Mouse (Mus musculus) ES-E14 (cell line): ENCODE measurements around the gene Dnajb14. TPM values are rescaled to one million over a fixed set of nuclear protein-coding genes. Genes with fewer than 3 reads are reported as not detected.

ENCODE experiments used
- DNase-seq: peaks from one replicate; pipeline ENCODE4 v3.0.0-alpha.2; 2013; ENCODE audit warnings: low read depth, low spot score
- H3K27ac ChIP-seq: 2 replicates; pipeline ENCODE4 v1.5.1; 2012; ENCODE audit warnings: low read depth, mild to moderate bottlenecking, low read length, moderate library complexity, mixed read lengths; ENCODE audit not compliant: poor library complexity, insufficient read depth, severe bottlenecking
- H3K36me3 ChIP-seq: 2 replicates; pipeline ENCODE4 v1.6.1; 2012; ENCODE audit warnings: mild to moderate bottlenecking, low read length, moderate library complexity, mixed read lengths; ENCODE audit not compliant: control insufficient read depth, poor library complexity, insufficient read depth, severe bottlenecking
- H3K4me1 ChIP-seq, 2 experiments: fragments of 150-350 bp in 1 of 2; sonication (generic) in 1 of 2; 2 replicates each; pipeline ENCODE4 v1.6.1; 2012; ENCODE audit warnings: low read length in 2 of 2, mild to moderate bottlenecking in 1 of 2, mixed read lengths in 1 of 2; ENCODE audit not compliant: control insufficient read depth in 2 of 2, insufficient read depth in 2 of 2, poor library complexity in 1 of 2
- H3K4me3 ChIP-seq, 2 experiments: fragments of 150-350 bp in 1 of 2; sonication (generic) in 1 of 2; 2 replicates each; pipeline ENCODE4 v1.5.1; 2012; ENCODE audit warnings: low read length in 2 of 2, low read depth in 1 of 2, mild to moderate bottlenecking in 1 of 2, mixed read lengths in 1 of 2; ENCODE audit not compliant: insufficient read depth in 1 of 2, poor library complexity in 1 of 2, severe bottlenecking in 1 of 2
- H3K9ac ChIP-seq: 2 replicates; pipeline ENCODE4 v1.6.1; 2012; ENCODE audit warnings: low read depth, mild to moderate bottlenecking, low read length, mixed read lengths; ENCODE audit not compliant: poor library complexity, insufficient read depth, severe bottlenecking
- H3K9me3 ChIP-seq: fragments of 150-350 bp; sonication (generic); 2 replicates; pipeline ENCODE4 v1.6.1; 2012; ENCODE audit warnings: low read depth, mild to moderate bottlenecking, low read length; ENCODE audit not compliant: control insufficient read depth, insufficient read depth
- CHD2 ChIP-seq: IDR thresholded peaks from 2 replicates; pipeline ENCODE4 v1.6.1; 2014; ENCODE audit warnings: mild to moderate bottlenecking, low read depth, low read length, inconsistent platforms
- HCFC1 ChIP-seq: IDR thresholded peaks from 2 replicates; pipeline ENCODE4 v1.6.1; 2012; ENCODE audit warnings: low read length, inconsistent platforms, borderline replicate concordance; ENCODE audit not compliant: insufficient read depth
- MAFK ChIP-seq: IDR thresholded peaks from 2 replicates; pipeline ENCODE4 v1.6.1; 2014; ENCODE audit warnings: mild to moderate bottlenecking, low read depth, low read length, inconsistent platforms; ENCODE audit not compliant: insufficient read depth
- ZC3H11A ChIP-seq: IDR thresholded peaks from 2 replicates; pipeline ENCODE4 v1.6.1; 2012; ENCODE audit warnings: low read depth, mild to moderate bottlenecking, inconsistent platforms, low read length, borderline replicate concordance
- ZNF384 ChIP-seq: IDR thresholded peaks from 2 replicates; pipeline ENCODE4 v1.6.1; 2012; ENCODE audit warnings: low read depth, low read length, inconsistent platforms
- in situ Hi-C, 2 experiments: fragments of 600-800 bp; cut with MboI; formaldehyde crosslinking; loops; one replicate each; pipeline ENCODE4 v1.15.1; 2025; ENCODE audit warnings: low sequenced_read_pairs in 2 of 2, inconsistent platforms in 1 of 2; ENCODE audit not compliant: unreplicated experiment in 2 of 2
- total RNA-seq: library from RNA; depleted of rRNA; stranded (reverse); fragments of 300-350 nt; gene quantifications from 2 replicates; pipeline ENCODE4 v1.2.3, GENCODE M21; 2012

Gene Dnajb14
- total RNA-seq, 1 experiment = 5.1 TPM

- no peak overlapping the region for H3K27ac ChIP-seq
- peaks cover 7 to 10% of the 10 kb centered on the region in 2 experiments; a peak in 3 of 4 replicates for H3K4me1 ChIP-seq
- H3K9ac ChIP-seq = peak overlapping the region; percentile 32; the same call in 1 of the 2 replicates
- H3K36me3 ChIP-seq = peaks cover 2% of the 10 kb centered on the region; the same call in 1 of the 2 replicates
- H3K9me3 ChIP-seq = no peaks in the 10 kb centered on the region
- peak overlapping the region; percentile 12 to 42; a peak in 3 of 4 replicates for H3K4me3 ChIP-seq
- no peak for DNase-seq
- no peak for TF ChIP-seq MAFK
- TF ChIP-seq HCFC1 = no peak
- no peak for TF ChIP-seq ZC3H11A
- no peak for TF ChIP-seq ZNF384
- no peak for TF ChIP-seq CHD2
- in situ Hi-C loops = no loop called here
Observed at GRCm38 (mm10) chr3:137955560-137956081, 88.1 kb downstream of the Dnajb14 start.

- Histone ChIP-seq H3K9me3 (no peaks in the 10 kb centered on the region), H3K4me3 (no peak overlapping the region), H3K9ac (no peak overlapping the region), H3K4me1 (peaks cover 7% of the 10 kb centered on the region in 2 experiments), H3K27ac (no peak overlapping the region), H3K36me3 (peaks cover 2% of the 10 kb centered on the region)
- TF ChIP-seq HCFC1 (no peak), CHD2 (no peak), MAFK (no peak), ZNF384 (no peak), ZC3H11A (no peak)
- in situ Hi-C loops = no loop called here
- no peak for DNase-seq
Observed at GRCm38 (mm10) chr3:137957864-137958263, 90.4 kb downstream of the Dnajb14 start.

GRCm38 (mm10) chr3:137958352-137958751 lies 90.9 kb downstream of the Dnajb14 start:
- in situ Hi-C loops = no loop called here
- Histone ChIP-seq H3K36me3 (peaks cover 2% of the 10 kb centered on the region), H3K4me1 (peaks cover 5 to 6% of the 10 kb centered on the region in 2 experiments), H3K4me3 (no peak overlapping the region), H3K27ac (no peak overlapping the region), H3K9me3 (no peaks in the 10 kb centered on the region), H3K9ac (no peak overlapping the region)
- no peak for DNase-seq
- no peak for TF ChIP-seq HCFC1
- TF ChIP-seq ZC3H11A = no peak
- TF ChIP-seq CHD2 = no peak
- no peak for TF ChIP-seq ZNF384
- no peak for TF ChIP-seq MAFK

- H3K4me3 ChIP-seq = no peak overlapping the region
- TF ChIP-seq ZC3H11A (no peak), CHD2 (no peak), ZNF384 (no peak), HCFC1 (no peak), MAFK (no peak)
- DNase-seq = no peak
- H3K9ac ChIP-seq = no peak overlapping the region
- peaks cover 0 to 3% of the 10 kb centered on the region in 2 experiments; a peak in 3 of 4 replicates for H3K4me1 ChIP-seq
- H3K27ac ChIP-seq = no peak overlapping the region
- H3K9me3 ChIP-seq = no peaks in the 10 kb centered on the region
- in situ Hi-C loops = no loop called here
- peaks cover 2% of the 10 kb centered on the region for H3K36me3 ChIP-seq
Observed at GRCm38 (mm10) chr3:137959456-137959855, 92.0 kb downstream of the Dnajb14 start.

- H3K9ac ChIP-seq = no peak overlapping the region
- H3K4me1 ChIP-seq = peaks cover 0 to 3% of the 10 kb centered on the region in 2 experiments; a peak in 2 of 4 replicates
- in situ Hi-C loops = no loop called here
- H3K4me3 ChIP-seq = no peak overlapping the region
- H3K27ac ChIP-seq = no peak overlapping the region
- H3K36me3 ChIP-seq = peaks cover 2% of the 10 kb centered on the region
- H3K9me3 ChIP-seq = no peaks in the 10 kb centered on the region
- peak; percentile 72 for TF ChIP-seq MAFK
- no peak for TF ChIP-seq ZC3H11A
- no peak for TF ChIP-seq ZNF384
- TF ChIP-seq CHD2 = no peak
- TF ChIP-seq HCFC1 = no peak
- DNase-seq = no peak
Observed at GRCm38 (mm10) chr3:137961736-137962385, 94.4 kb downstream of the Dnajb14 start.
